Mouse (Mus musculus) ES-Bruce4 (cell line): ENCODE measurements around the gene Olfr1511.

Source experiments
- CTCF ChIP-seq: IDR thresholded peaks from one replicate; pipeline ENCODE4 v1.8.1; 2011; ENCODE audit warnings: low read depth, low read length
- POLR2A ChIP-seq: IDR thresholded peaks from one replicate; pipeline ENCODE4 v1.8.1; 2011; ENCODE audit warnings: low read length; ENCODE audit not compliant: insufficient read depth

DNA sequence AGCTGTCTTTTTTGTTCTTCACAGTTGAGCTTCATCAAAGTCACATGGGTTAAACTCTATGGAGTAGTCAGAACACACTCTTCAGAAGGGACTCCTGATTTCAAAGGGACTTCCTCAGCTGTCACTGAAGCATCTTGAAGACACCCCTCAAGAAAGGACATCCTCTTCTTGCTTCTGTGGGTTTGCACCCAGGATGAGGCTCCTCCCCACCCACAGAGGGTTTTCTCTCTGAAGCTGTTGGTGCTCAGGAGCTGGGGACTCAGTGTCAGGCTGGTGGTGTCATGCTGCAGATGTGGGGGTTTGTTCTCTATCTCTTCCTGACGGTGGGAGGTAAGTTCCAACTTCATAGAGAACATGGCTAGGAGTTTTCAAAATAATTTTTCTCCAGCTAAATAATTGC is 30.5 kb upstream of the Olfr1511 start:
- TF ChIP-seq CTCF (no peak), POLR2A (no peak)
